Mouse (Mus musculus) layer of hippocampus, postnatal 36 days (tissue): ENCODE results near the gene Apoe. TPM values are rescaled to one million over a fixed set of nuclear protein-coding genes. Genes with fewer than 3 reads are reported as not detected.
"Not testable (repeated sequence)": the region's sequence is repeated elsewhere in the genome, so short reads cannot be mapped to it uniquely, and the experiment has no call there.

Experiments
- DNase-seq, 2 experiments: peaks; one replicate each; pipeline ENCODE4 v3.0.0; 2022
- total RNA-seq, 2 experiments: library from RNA; stranded (reverse); gene quantifications; 2 replicates each; pipeline ENCODE4 v1.2.3; 2021

The Apoe gene
- total RNA-seq, 2 experiments from 2014 or later = 2,147 to 2,303 TPM

DNA sequence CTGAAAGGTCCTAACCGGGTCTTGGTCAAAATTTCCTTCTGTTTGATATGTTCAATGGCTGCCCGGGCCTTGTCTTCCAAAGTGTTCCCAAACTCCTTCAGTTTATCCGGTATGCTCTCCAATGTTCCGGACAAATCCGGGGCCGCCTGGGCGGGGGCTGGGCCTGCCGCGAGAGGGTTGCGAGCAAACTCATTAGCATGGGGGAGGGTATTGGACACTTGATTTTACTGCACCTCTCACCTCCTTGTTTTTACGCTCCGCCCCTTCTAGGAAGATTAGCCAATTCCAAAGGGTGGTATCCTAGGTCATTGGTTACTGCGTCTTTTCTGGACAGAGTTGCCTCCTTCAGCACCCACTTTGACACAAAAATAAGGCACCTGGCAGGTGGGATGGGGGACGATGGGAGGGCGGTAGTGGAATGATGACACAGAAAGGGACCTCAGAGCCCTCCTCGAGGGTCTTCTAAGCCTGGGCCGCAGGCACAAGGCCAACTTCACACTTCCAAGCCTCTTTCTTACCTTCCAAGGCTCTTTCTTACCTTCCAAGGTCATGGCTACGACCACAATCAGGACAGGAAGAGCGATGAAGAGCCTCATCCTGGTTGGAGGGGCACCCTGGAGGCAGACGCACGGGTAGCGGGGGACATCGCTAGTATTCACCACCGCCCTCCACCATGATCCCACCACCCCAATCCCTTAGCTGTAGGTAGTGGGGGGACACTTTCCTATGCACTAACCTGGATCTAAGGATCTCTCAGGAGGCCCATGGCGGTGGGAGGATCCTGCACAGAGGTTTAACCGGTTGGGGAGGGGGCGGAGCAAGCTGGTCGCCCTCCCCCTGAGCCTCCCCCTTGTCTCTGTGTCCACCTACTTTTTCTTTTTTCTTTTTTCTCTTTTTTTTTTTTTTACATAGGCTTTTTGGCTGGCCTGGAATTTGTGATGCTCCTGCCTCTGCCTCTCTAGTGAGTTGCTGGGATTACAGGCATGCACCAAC is 6.8 kb downstream of the Apoe start, which contains the start of gene Apoc1:
Gene Apoc1 (minus strand): TSS at position 788 of the 993 bp plus-strand sequence.
- DNase-seq = no peak

DNA sequence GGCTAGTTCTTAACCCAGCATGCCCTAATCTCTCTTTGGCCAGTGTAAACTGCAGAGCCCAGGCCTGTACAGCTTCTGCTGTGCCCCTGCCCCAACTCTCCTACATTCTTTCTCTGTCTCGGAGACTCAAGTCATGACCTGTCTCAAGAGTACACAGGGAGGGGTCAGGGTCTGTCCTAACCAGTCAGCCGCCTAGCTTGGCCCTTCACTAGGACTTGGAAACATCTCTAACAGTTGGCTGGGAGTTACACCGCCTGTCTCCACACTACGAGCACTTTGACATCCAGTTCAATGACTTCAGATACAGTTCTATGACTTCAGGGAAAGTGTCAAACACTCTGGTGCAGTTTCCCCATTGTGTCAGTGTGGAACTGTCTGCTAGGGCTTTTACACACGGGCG is 7.6 kb downstream of the Apoe start:
- no peak for DNase-seq

DNA sequence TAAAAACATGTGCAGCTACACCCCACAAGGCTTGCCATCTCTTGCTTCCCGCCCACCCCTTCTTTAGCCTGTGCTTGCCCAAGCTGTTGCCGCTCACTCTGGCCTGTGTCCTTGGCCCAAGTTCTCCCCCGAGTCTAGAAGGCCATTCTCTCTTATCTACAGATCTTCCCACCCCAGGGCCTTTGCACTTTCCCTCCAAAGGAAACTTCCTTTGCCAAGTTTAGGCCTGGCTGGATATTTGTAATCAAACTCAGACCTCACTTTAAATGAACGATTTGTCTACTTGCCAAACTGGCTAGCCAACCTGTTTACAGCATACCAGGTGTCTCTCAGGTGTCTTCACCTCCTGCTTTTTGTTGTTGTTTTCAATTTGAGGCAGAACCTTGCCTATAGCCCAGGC is 8.1 kb downstream of the Apoe start:
- no peak for DNase-seq

- no peak for DNase-seq
These were observed 10.4 kb downstream of the Apoe start for GRCm38 (mm10) chr7:19688611-19689010.

GRCm38 (mm10) chr7:19688101-19688500 is 10.9 kb downstream of the Apoe start:
- DNase-seq = no peak

GRCm38 (mm10) chr7:19686927-19687583 is 11.9 kb downstream of the Apoe start:
- not testable (repeated sequence) for DNase-seq

GRCm38 (mm10) chr7:19686521-19686920 is 12.5 kb downstream of the Apoe start:
- no peak for DNase-seq

DNA sequence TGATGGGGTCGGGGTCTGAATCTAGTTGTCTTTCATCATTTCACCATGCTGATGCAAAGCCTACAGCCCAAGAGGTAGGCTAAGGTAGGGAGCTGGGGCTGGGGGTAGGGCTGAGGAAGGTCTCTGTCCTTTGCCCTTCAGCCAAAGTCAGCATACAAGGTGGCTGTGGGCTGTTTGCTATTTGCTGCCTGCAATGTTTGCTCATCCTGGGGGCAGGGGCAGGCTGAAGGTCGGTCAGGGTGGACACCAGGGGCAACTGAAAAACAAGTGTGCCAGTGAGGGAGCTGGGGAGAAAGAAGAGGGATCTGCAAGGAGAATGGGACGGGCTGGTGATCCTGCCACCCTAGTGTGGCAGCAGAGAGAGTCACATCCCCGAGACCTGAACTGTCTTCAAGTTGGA is 13.6 kb downstream of the Apoe start:
- DNase-seq = no peak

GRCm38 (mm10) chr7:19683771-19684201 is 15.2 kb downstream of the Apoe start:
- no peak for DNase-seq

- no peak for DNase-seq
These were observed 16.0 kb downstream of the Apoe start for GRCm38 (mm10) chr7:19682979-19683378.

DNA sequence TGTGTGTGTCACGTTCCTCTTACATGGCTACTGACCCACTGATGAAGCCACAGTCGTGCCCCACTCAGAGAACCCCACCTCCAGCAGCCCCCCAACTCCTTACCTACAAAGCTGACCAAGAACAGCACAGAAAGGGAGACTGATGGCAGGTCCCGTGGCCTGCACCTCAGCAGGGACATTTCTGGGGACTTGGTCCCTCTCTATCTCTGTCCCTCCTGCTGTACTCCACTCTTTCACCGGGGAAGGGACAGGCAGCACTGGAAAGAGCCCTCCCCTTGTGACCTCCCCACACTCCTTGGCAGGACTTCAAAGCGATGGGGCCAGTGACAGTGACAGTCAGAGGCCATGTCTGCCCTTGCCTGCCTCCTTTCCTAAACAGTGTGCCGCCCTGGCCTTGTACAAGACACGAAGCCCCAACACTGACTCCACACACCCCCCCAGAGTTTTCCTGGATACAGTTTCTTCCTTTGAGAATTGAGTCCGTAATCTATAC is 17.7 kb downstream of the Apoe start, which contains the start of the genes Gm44805 and Apoc4:
Gene Gm44805 (minus strand): TSS at position 222 of the 493 bp plus-strand sequence.
Gene Apoc4 (minus strand): TSS at position 278 of the 493 bp plus-strand sequence.
- DNase-seq = no peak

DNA sequence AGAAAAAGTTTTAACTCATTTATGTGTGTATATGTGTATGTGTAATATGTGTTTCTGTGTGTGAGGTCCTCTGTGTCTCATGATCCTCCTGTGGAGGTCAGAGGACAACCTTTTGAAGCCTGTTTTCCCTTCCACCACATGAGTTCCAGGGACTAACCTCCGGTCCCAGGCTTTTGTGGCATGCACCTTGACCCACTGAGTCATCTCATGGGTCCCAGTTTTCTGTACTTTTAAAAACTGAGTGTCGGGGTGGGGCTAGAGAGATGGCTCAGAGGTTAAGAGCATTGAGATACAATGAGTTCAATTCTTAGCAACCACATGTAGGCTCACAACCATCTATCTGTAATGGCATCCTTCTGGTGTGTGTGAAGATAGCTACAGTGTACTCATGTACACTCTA is 18.3 kb downstream of the Apoe start:
- DNase-seq = no peak

- no peak for DNase-seq
These were observed 20.1 kb downstream of the Apoe start for GRCm38 (mm10) chr7:19678901-19679300.

- DNase-seq = no peak
These were observed 21.1 kb downstream of the Apoe start, which contains the start of gene Apoc2 for GRCm38 (mm10) chr7:19677872-19678271. Gene Apoc2 (minus strand): TSS chr7:19677941.

- DNase-seq = no peak
These were observed 22.3 kb downstream of the Apoe start for GRCm38 (mm10) chr7:19676662-19677061.

- no peak for DNase-seq
These were observed 23.2 kb downstream of the Apoe start for GRCm38 (mm10) chr7:19675824-19676223.

DNA sequence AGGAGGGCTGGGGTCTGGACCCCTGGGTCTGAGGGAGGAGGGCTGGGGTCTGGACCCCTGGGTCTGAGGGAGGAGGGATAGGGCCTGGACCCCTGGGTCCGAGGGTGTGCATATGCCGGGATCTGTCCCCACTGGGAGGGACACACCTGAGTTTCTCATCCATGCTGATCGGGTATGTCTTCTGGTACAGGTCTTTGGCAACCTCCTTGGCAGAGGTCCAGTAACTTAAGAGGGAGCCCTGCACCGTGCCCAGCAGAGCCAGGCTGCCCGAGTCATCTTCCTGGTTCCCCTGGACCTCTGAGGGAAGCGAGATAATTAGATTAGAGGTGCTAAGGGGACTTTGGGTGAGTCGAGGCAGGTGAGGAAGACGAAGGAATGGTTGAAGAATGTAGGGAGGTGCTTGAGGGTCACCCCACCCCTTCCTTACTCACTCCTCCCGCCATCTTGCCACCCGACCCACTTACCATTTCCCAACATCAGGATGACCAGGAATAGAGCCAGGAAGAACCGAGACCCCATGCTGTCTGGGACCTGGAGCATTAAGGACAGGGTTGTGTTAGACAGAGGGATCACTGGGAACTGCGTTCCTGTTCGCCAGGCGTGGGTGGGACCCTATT is 25.8 kb downstream of the Apoe start:
- no peak for DNase-seq

GRCm38 (mm10) chr7:19671511-19671910 is 27.5 kb downstream of the Apoe start:
- DNase-seq = no peak

GRCm38 (mm10) chr7:19668947-19669721 is 29.9 kb downstream of the Apoe start:
- peak; percentile 87 to 90 for DNase-seq

- no peak for DNase-seq
These were observed 31.6 kb downstream of the Apoe start for GRCm38 (mm10) chr7:19667434-19667833.

DNA sequence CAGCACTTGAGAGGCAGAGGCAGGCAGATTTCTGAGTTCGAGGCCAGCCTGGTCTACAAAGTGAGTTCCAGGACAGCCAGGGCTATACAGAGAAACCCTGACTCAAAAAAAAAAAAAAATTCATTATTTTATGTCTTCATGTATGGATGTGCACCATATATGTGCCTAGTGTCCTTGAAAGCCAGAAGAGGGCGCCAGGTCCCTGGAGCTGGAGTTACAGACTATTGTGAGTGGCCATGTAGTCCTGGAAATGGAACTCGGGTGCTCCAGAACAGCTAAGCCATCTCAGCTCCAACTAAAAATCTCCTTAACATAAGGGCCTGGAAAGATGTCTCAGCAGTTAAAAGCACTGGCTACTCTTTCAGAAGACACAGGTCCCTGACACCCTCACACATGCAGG is 32.2 kb downstream of the Apoe start:
- no peak for DNase-seq
